Mouse (Mus musculus): ENCODE measurements around the gene Svep1. TPM values are rescaled to one million over a fixed set of nuclear protein-coding genes. Genes with fewer than 3 reads are reported as not detected.

Gene Svep1
- polyA plus RNA-seq, 1 experiment from 2014 or later: 2.0 TPM

DNA sequence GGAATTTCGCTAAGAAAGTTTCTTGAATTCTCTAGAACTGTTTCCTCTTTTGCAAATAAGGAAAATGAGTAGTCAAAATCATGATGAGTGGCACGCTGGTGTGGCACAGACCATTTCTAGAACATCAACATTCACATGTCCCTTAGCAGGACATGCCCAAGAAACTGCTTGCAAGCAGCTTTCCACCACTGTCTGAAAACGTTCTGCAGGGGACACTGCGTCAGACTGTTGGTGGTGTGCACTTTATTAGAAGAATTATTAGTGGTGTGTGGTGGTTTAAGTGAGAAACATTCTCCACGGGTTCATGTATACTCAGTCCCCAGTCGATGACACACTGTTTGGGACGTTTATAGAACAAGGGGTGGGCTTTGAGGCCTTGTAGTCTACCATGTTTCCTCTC lies 40.9 kb downstream of the Svep1 start:
- WGBS: 72% methylated on average over 7 of the region's 7 CpGs

DNA sequence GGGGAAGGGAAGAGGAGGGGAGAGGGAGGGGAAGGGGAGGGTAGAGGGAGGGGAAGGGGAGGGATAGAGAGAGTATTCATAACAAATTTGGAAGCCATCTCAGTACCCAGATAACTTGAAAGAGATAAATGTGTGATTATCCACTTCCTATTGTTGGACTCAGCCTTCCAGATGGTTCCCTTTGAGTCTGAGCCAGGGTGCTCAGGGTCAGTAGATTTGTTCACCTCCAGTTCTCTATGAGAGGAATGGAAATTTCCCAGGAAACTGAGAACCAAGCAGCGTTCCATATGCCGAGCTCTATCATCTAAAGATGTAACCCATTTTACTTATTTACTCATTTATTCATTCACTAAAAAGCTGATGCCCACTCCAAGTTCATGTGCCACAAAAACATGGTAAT lies 44.8 kb downstream of the Svep1 start:
- Histone ChIP-seq H3K27ac (ENCODE audit: low read depth, low read length) (no peak overlapping the region), H3K27me3 (replicated peaks; ENCODE audit: control insufficient read depth, insufficient read depth, low read length) (no peaks in the 10 kb centered on the region), H3K9ac (ENCODE audit: low read depth, low read length) (no peak overlapping the region), H3K4me1 (replicated peaks; ENCODE audit: control insufficient read depth, insufficient read depth, low read length) (no peaks in the 10 kb centered on the region), H3K36me3 (ENCODE audit: control insufficient read depth, insufficient read depth) (no peaks in the 10 kb centered on the region), H3K4me3 (ENCODE audit: low read depth, low read length) (no peak overlapping the region), H3K9me3 (ENCODE audit: control insufficient read depth) (no peaks in the 10 kb centered on the region), H3K4me2 (replicated peaks; ENCODE audit: low read depth) (no peak overlapping the region)
- ATAC-seq: no peak
- TF ChIP-seq CTCF (IDR thresholded peaks at IDR 0.05; ENCODE audit: low read depth): no peak
- 82% methylated on average over 2 of the region's 2 CpGs for WGBS

More for the DNA sequence above, 40.9 kb downstream of the Svep1 start:
- H3K27ac ChIP-seq (ENCODE audit: low read depth, low read length): no peak overlapping the region
- ATAC-seq: no peak
- H3K27me3 ChIP-seq (replicated peaks; ENCODE audit: control insufficient read depth, insufficient read depth, low read length): no peaks in the 10 kb centered on the region
- H3K4me3 ChIP-seq (ENCODE audit: low read depth, low read length): no peak overlapping the region
- H3K36me3 ChIP-seq (ENCODE audit: control insufficient read depth, insufficient read depth): no peaks in the 10 kb centered on the region
- H3K4me2 ChIP-seq (replicated peaks; ENCODE audit: low read depth): no peak overlapping the region
- H3K9me3 ChIP-seq (ENCODE audit: control insufficient read depth): no peaks in the 10 kb centered on the region
- no peaks in the 10 kb centered on the region for H3K4me1 ChIP-seq (replicated peaks; ENCODE audit: control insufficient read depth, insufficient read depth, low read length)
- TF ChIP-seq CTCF (IDR thresholded peaks at IDR 0.05; ENCODE audit: low read depth): no peak
- no peak overlapping the region for H3K9ac ChIP-seq (ENCODE audit: low read depth, low read length)

GRCm38 (mm10) chr4:58159564-58159963 lies 47.1 kb downstream of the Svep1 start:
- 39% methylated on average over 1 of the region's 1 CpGs for WGBS
- H3K4me2 ChIP-seq (replicated peaks; ENCODE audit: low read depth): no peak overlapping the region
- no peak overlapping the region for H3K4me3 ChIP-seq (ENCODE audit: low read depth, low read length)
- no peak overlapping the region for H3K27ac ChIP-seq (ENCODE audit: low read depth, low read length)
- no peak for ATAC-seq
- no peak overlapping the region for H3K9ac ChIP-seq (ENCODE audit: low read depth, low read length)
- no peaks in the 10 kb centered on the region for H3K36me3 ChIP-seq (ENCODE audit: control insufficient read depth, insufficient read depth)
- no peak for TF ChIP-seq CTCF (IDR thresholded peaks at IDR 0.05; ENCODE audit: low read depth)
- no peaks in the 10 kb centered on the region for H3K4me1 ChIP-seq (replicated peaks; ENCODE audit: control insufficient read depth, insufficient read depth, low read length)
- no peaks in the 10 kb centered on the region for H3K27me3 ChIP-seq (replicated peaks; ENCODE audit: control insufficient read depth, insufficient read depth, low read length)
- H3K9me3 ChIP-seq (ENCODE audit: control insufficient read depth): no peaks in the 10 kb centered on the region

GRCm38 (mm10) chr4:58150301-58150700 lies 56.4 kb downstream of the Svep1 start:
- no peak for TF ChIP-seq CTCF (IDR thresholded peaks at IDR 0.05; ENCODE audit: low read depth)
- H3K36me3 ChIP-seq (ENCODE audit: control insufficient read depth, insufficient read depth): no peaks in the 10 kb centered on the region
- ATAC-seq: no peak
- no peak overlapping the region for H3K4me3 ChIP-seq (ENCODE audit: low read depth, low read length)
- no peak overlapping the region for H3K4me2 ChIP-seq (replicated peaks; ENCODE audit: low read depth)
- no peaks in the 10 kb centered on the region for H3K9me3 ChIP-seq (ENCODE audit: control insufficient read depth)
- no peaks in the 10 kb centered on the region for H3K27me3 ChIP-seq (replicated peaks; ENCODE audit: control insufficient read depth, insufficient read depth, low read length)
- no peaks in the 10 kb centered on the region for H3K4me1 ChIP-seq (replicated peaks; ENCODE audit: control insufficient read depth, insufficient read depth, low read length)
- H3K9ac ChIP-seq (ENCODE audit: low read depth, low read length): no peak overlapping the region
- no peak overlapping the region for H3K27ac ChIP-seq (ENCODE audit: low read depth, low read length)
- WGBS: 78% methylated on average over 3 of the region's 3 CpGs

DNA sequence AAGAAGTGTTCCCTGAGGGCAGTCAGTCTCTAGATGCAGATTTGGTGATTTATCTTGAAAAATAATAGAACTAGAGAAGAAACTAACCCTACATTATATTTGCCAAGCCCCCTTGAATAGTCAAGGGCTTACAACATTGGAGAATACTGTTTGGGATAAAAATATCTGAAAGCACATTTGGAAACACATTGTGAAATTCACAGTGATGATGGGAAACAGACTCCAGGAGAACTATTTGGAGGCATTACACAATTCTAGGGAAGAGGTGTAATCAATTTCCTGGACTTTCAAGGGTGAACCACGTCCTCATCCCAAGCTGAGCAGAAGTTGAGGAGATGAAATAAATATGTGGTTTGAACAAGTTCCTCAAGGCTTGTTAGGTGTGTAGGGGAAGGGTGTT lies 57.5 kb downstream of the Svep1 start:
- Histone ChIP-seq H3K4me2 (replicated peaks; ENCODE audit: low read depth) (no peak overlapping the region), H3K27ac (ENCODE audit: low read depth, low read length) (no peak overlapping the region), H3K4me3 (ENCODE audit: low read depth, low read length) (no peak overlapping the region), H3K27me3 (replicated peaks; ENCODE audit: control insufficient read depth, insufficient read depth, low read length) (no peaks in the 10 kb centered on the region), H3K36me3 (ENCODE audit: control insufficient read depth, insufficient read depth) (no peaks in the 10 kb centered on the region), H3K9me3 (ENCODE audit: control insufficient read depth) (no peaks in the 10 kb centered on the region), H3K4me1 (replicated peaks; ENCODE audit: control insufficient read depth, insufficient read depth, low read length) (no peaks in the 10 kb centered on the region), H3K9ac (ENCODE audit: low read depth, low read length) (no peak overlapping the region)
- no peak for TF ChIP-seq CTCF (IDR thresholded peaks at IDR 0.05; ENCODE audit: low read depth)
- 24% methylated on average over 1 of the region's 1 CpGs for WGBS
- ATAC-seq: no peak

- no peak overlapping the region for H3K4me2 ChIP-seq (replicated peaks; ENCODE audit: low read depth)
- no peaks in the 10 kb centered on the region for H3K9me3 ChIP-seq (ENCODE audit: control insufficient read depth)
- H3K9ac ChIP-seq (ENCODE audit: low read depth, low read length): no peak overlapping the region
- no peak overlapping the region for H3K4me3 ChIP-seq (ENCODE audit: low read depth, low read length)
- no peak overlapping the region for H3K27ac ChIP-seq (ENCODE audit: low read depth, low read length)
- ATAC-seq: no peak
- no peaks in the 10 kb centered on the region for H3K4me1 ChIP-seq (replicated peaks; ENCODE audit: control insufficient read depth, insufficient read depth, low read length)
- H3K27me3 ChIP-seq (replicated peaks; ENCODE audit: control insufficient read depth, insufficient read depth, low read length): no peaks in the 10 kb centered on the region
- TF ChIP-seq CTCF (IDR thresholded peaks at IDR 0.05; ENCODE audit: low read depth): no peak
- H3K36me3 ChIP-seq (ENCODE audit: control insufficient read depth, insufficient read depth): no peaks in the 10 kb centered on the region
These were observed 58.1 kb downstream of the Svep1 start for GRCm38 (mm10) chr4:58148547-58148946.

DNA sequence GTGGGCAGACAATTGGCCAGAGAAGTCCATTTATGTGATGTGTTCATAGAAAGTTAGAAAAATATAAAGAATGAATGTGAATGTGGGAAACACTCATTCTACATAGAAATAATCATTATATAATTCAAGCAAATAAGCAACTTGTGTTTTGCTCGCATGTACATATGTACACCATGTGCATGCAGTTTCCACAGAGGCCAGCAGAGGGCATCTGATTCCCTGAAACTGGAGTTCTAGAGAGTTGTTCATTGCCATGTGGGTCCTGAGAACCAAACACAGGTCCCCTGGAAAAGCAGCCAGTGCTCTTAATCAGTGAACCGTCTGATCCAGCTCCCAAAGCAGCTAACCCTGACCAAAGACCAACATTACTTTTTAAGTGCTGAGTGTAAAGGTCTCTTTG lies 60.0 kb downstream of the Svep1 start:
- H3K4me3 ChIP-seq (ENCODE audit: low read depth, low read length): no peak overlapping the region
- H3K27ac ChIP-seq (ENCODE audit: low read depth, low read length): no peak overlapping the region
- peak; percentile 35 for TF ChIP-seq CTCF (IDR thresholded peaks at IDR 0.05; ENCODE audit: low read depth)
- 95% methylated on average over 2 of the region's 2 CpGs for WGBS
- H3K9ac ChIP-seq (ENCODE audit: low read depth, low read length): no peak overlapping the region
- no peaks in the 10 kb centered on the region for H3K27me3 ChIP-seq (replicated peaks; ENCODE audit: control insufficient read depth, insufficient read depth, low read length)
- H3K4me1 ChIP-seq (replicated peaks; ENCODE audit: control insufficient read depth, insufficient read depth, low read length): no peaks in the 10 kb centered on the region
- H3K9me3 ChIP-seq (ENCODE audit: control insufficient read depth): no peaks in the 10 kb centered on the region
- H3K4me2 ChIP-seq (replicated peaks; ENCODE audit: low read depth): no peak overlapping the region
- ATAC-seq: no peak
- no peaks in the 10 kb centered on the region for H3K36me3 ChIP-seq (ENCODE audit: control insufficient read depth, insufficient read depth)
